Mouse (Mus musculus) embryonic facial prominence, embryonic 11.5 days (tissue): Measurements from ENCODE around the gene Nup54. TPM values are rescaled to one million over a fixed set of nuclear protein-coding genes. Genes with fewer than 3 reads are reported as not detected.
A peak's percentile ranks its signal among the peaks of the same experiment; 100 is the strongest.

Source experiments
- ATAC-seq: fragments of 200-750 bp; cut with Nextera tagmentation; replicated peaks from 2 replicates; pipeline ENCODE4 v1.8.0; 2017; ENCODE audit warnings: low read depth; ENCODE audit not compliant: insufficient number of reproducible peaks, low FRiP score, low TSS enrichment
- DNase-seq: peaks from one replicate; pipeline ENCODE4 v3.0.0-alpha.2; 2015; ENCODE audit warnings: low spot score
- H3K27ac ChIP-seq: fragments of 300-500 bp; sonication (generic); replicated peaks from 2 replicates; pipeline ENCODE4 v1.5.1; 2014; ENCODE audit warnings: mild to moderate bottlenecking, low read depth, low read length, control low read depth
- H3K27me3 ChIP-seq: fragments of 300-500 bp; sonication (generic); 2 replicates; pipeline ENCODE4 v1.6.1; 2014; ENCODE audit warnings: mild to moderate bottlenecking, low read length, moderate library complexity, mixed read lengths; ENCODE audit not compliant: control insufficient read depth, insufficient read depth
- H3K36me3 ChIP-seq: fragments of 300-500 bp; sonication (generic); replicated peaks from 2 replicates; pipeline ENCODE4 v1.6.1; 2014; ENCODE audit warnings: low read depth, mild to moderate bottlenecking, low read length, moderate library complexity, mixed read lengths; ENCODE audit not compliant: control insufficient read depth, insufficient read depth
- H3K4me1 ChIP-seq: fragments of 300-500 bp; sonication (generic); 2 replicates; pipeline ENCODE4 v1.6.1; 2014; ENCODE audit warnings: low read length, mixed read lengths; ENCODE audit not compliant: control insufficient read depth, insufficient read depth
- H3K4me2 ChIP-seq: fragments of 300-500 bp; sonication (generic); 2 replicates; pipeline ENCODE4 v1.6.1; 2014; ENCODE audit warnings: low read depth, mild to moderate bottlenecking, control low read depth, low read length, moderate library complexity
- H3K4me3 ChIP-seq: fragments of 300-500 bp; sonication (generic); 2 replicates; pipeline ENCODE4 v1.5.1; 2014; ENCODE audit warnings: low read depth, low read length, control low read depth
- H3K9ac ChIP-seq: fragments of 300-500 bp; sonication (generic); replicated peaks from 2 replicates; pipeline ENCODE4 v1.6.1; 2014; ENCODE audit warnings: mild to moderate bottlenecking, control low read depth, low read length
- H3K9me3 ChIP-seq: fragments of 300-500 bp; sonication (generic); replicated peaks from 2 replicates; pipeline ENCODE4 v1.6.1; 2016; ENCODE audit warnings: mild to moderate bottlenecking, low read length, inconsistent platforms, mixed read lengths; ENCODE audit not compliant: control insufficient read depth
- whole genome bisulfite sequencing: fragments of 180-500 bp; shearing (Covaris S2); extraction: QIAGEN DNeasy Blood & Tissue Kit; methylation state at CpG from one replicate; pipeline ENCODE4 v1.1.7; 2014; 5-methylcytosine and 5-hydroxymethylcytosine counted together
- polyA plus RNA-seq: library from polyadenylated mRNA; unstranded; fragments of >200 nt; fragmentation: Nextera tagmentation; extraction: Ambion mirVana; gene quantifications from 2 replicates; pipeline ENCODE4 v1.2.1, GENCODE M21; 2014

Gene Nup54
- polyA plus RNA-seq, 1 experiment from 2014 or later, result 75.7 TPM

- Histone ChIP-seq H3K27ac (no peak overlapping the region), H3K36me3 (no peaks in the 10 kb centered on the region), H3K9me3 (no peaks in the 10 kb centered on the region), H3K4me1 (no peaks in the 10 kb centered on the region), H3K4me3 (no peak overlapping the region), H3K4me2 (no peak overlapping the region), H3K9ac (no peak overlapping the region), H3K27me3 (peaks cover 13% of the 10 kb centered on the region)
- WGBS, result 63% methylated on average over 10 of the region's 10 CpGs
- no peak for DNase-seq
- ATAC-seq, result no peak
These were observed 41.2 kb downstream of the Nup54 start for GRCm38 (mm10) chr5:92393863-92394262.

GRCm38 (mm10) chr5:92392542-92392941 lies 42.5 kb downstream of the Nup54 start:
- no peak for DNase-seq
- 35% methylated on average over 18 of the region's 18 CpGs for WGBS
- Histone ChIP-seq H3K9me3 (no peaks in the 10 kb centered on the region), H3K27ac (no peak overlapping the region), H3K4me1 (no peaks in the 10 kb centered on the region), H3K36me3 (no peaks in the 10 kb centered on the region), H3K4me2 (peak overlapping the region; percentile 2), H3K27me3 (peaks cover 13% of the 10 kb centered on the region), H3K4me3 (no peak overlapping the region), H3K9ac (no peak overlapping the region)
- ATAC-seq, result no peak

- WGBS, result 75% methylated on average over 8 of the region's 8 CpGs
- Histone ChIP-seq H3K36me3 (no peaks in the 10 kb centered on the region), H3K4me1 (no peaks in the 10 kb centered on the region), H3K27ac (no peak overlapping the region), H3K9me3 (no peaks in the 10 kb centered on the region), H3K4me2 (no peak overlapping the region), H3K9ac (no peak overlapping the region), H3K4me3 (no peak overlapping the region), H3K27me3 (peaks cover 13% of the 10 kb centered on the region)
- DNase-seq (no peak), ATAC-seq (no peak)
These were observed 44.4 kb downstream of the Nup54 start for GRCm38 (mm10) chr5:92390615-92391014.

- 74% methylated on average over 2 of the region's 2 CpGs for WGBS
- peaks cover 13% of the 10 kb centered on the region for H3K27me3 ChIP-seq
- H3K4me3 ChIP-seq, result no peak overlapping the region
- no peak overlapping the region for H3K27ac ChIP-seq
- no peak overlapping the region for H3K9ac ChIP-seq
- no peaks in the 10 kb centered on the region for H3K9me3 ChIP-seq
- H3K36me3 ChIP-seq, result no peaks in the 10 kb centered on the region
- no peak overlapping the region for H3K4me2 ChIP-seq
- H3K4me1 ChIP-seq, result no peaks in the 10 kb centered on the region
- DNase-seq (no peak), ATAC-seq (no peak)
These were observed 45.0 kb downstream of the Nup54 start for GRCm38 (mm10) chr5:92389977-92390376.

GRCm38 (mm10) chr5:92387433-92387832 lies 47.6 kb downstream of the Nup54 start:
- no peaks in the 10 kb centered on the region for H3K9me3 ChIP-seq
- no peak for ATAC-seq
- H3K36me3 ChIP-seq, result no peaks in the 10 kb centered on the region
- WGBS, result 73% methylated on average over 11 of the region's 11 CpGs
- H3K27ac ChIP-seq, result no peak overlapping the region
- peaks cover 10% of the 10 kb centered on the region for H3K27me3 ChIP-seq
- no peak overlapping the region for H3K9ac ChIP-seq
- DNase-seq, result no peak
- H3K4me1 ChIP-seq, result no peaks in the 10 kb centered on the region
- no peak overlapping the region for H3K4me2 ChIP-seq
- H3K4me3 ChIP-seq, result no peak overlapping the region

GRCm38 (mm10) chr5:92386643-92387042 lies 48.4 kb downstream of the Nup54 start:
- WGBS, result 48% methylated on average over 6 of the region's 6 CpGs
- no peaks in the 10 kb centered on the region for H3K4me1 ChIP-seq
- no peak for ATAC-seq
- H3K9ac ChIP-seq, result no peak overlapping the region
- peaks cover 3% of the 10 kb centered on the region for H3K27me3 ChIP-seq
- no peaks in the 10 kb centered on the region for H3K9me3 ChIP-seq
- H3K4me3 ChIP-seq, result no peak overlapping the region
- H3K36me3 ChIP-seq, result no peaks in the 10 kb centered on the region
- no peak overlapping the region for H3K27ac ChIP-seq
- no peak for DNase-seq
- no peak overlapping the region for H3K4me2 ChIP-seq

- DNase-seq (no peak), ATAC-seq (no peak)
- no peak overlapping the region for H3K9ac ChIP-seq
- H3K27ac ChIP-seq, result no peak overlapping the region
- H3K36me3 ChIP-seq, result no peaks in the 10 kb centered on the region
- no peak overlapping the region for H3K4me2 ChIP-seq
- H3K27me3 ChIP-seq, result no peaks in the 10 kb centered on the region
- H3K4me1 ChIP-seq, result no peaks in the 10 kb centered on the region
- no peaks in the 10 kb centered on the region for H3K9me3 ChIP-seq
- H3K4me3 ChIP-seq, result no peak overlapping the region
- 83% methylated on average over 5 of the region's 5 CpGs for WGBS
These were observed 48.9 kb downstream of the Nup54 start for GRCm38 (mm10) chr5:92386102-92386501.

- Histone ChIP-seq H3K9ac (no peak overlapping the region), H3K4me2 (no peak overlapping the region), H3K27me3 (no peaks in the 10 kb centered on the region), H3K4me1 (no peaks in the 10 kb centered on the region), H3K4me3 (no peak overlapping the region), H3K36me3 (no peaks in the 10 kb centered on the region), H3K27ac (no peak overlapping the region), H3K9me3 (no peaks in the 10 kb centered on the region)
- 42% methylated on average over 7 of the region's 7 CpGs for WGBS
- no peak for ATAC-seq
- no peak for DNase-seq
These were observed 50.2 kb downstream of the Nup54 start for GRCm38 (mm10) chr5:92384855-92385254.
